Mouse (Mus musculus) 416B (cell line): ENCODE measurements at regions not wholly inside any gene's neighbourhood (a gene's known extent, or its start where the extent isn't known, plus 50 kb on each side); places are given as distances from the start of the nearest gene placed in this dataset.

Experiments used
- DNase-seq: peaks from one replicate; pipeline ENCODE4 v3.0.0; 2011; ENCODE audit warnings: low read depth

DNA sequence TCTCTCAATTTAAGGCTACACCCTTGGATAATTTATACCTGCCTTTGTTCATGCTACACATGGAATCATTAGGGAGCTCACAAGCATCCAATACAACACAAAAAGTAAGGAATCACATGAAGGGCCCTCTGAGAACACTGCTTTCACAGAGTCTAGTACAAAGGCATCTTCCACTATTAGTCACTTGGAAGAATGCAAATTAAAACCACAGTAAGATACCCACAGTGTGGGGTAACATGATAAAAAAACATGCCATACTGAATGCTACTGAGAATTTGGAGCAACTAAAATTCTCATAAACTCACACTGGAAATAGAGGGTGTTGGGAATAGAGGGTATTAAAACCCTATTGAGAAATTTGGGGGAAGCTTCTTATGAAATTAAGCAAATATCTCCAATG, 197.6 kb upstream of the Tent5a start:
- no peak for DNase-seq

DNA sequence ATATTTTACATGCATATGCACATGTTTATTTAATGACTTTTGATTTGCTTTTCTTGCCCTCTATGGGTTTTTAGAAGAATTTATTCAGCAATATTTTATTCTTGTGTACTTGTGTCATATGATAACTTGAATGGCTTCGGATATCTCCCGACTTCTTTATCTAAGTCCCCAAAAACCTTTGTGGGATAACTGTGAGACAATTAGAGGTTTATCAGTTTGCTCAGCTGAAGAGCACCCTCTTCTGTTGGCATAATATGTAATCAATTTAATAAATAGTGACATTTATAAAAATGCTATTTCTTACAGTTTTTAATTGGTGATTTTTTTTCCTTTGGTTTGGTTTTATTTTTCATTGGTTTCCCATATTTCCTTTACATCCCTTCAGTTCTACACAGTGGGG, 194.2 kb upstream of the Tent5a start:
- peak; percentile 53 for DNase-seq

DNA sequence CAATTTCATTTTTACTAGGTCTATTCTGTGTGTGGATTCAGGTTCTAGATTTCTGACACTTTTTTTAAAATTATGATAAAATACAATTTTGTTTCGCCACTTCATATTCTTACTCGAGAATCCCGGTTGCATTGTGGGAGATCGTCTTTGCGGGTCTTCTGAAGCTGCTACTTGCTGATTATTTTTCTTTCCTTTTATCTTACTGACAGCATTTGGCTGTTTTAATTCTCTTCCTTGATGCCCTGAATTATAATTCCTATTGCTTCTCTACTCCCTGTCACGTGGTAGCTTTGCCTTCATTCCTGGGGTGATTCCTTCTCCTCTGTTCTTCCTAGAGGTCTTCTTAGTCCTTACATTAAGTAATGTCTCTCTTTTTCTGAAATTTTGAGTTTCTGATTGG, 193.8 kb upstream of the Tent5a start:
- DNase-seq, result no peak

DNA sequence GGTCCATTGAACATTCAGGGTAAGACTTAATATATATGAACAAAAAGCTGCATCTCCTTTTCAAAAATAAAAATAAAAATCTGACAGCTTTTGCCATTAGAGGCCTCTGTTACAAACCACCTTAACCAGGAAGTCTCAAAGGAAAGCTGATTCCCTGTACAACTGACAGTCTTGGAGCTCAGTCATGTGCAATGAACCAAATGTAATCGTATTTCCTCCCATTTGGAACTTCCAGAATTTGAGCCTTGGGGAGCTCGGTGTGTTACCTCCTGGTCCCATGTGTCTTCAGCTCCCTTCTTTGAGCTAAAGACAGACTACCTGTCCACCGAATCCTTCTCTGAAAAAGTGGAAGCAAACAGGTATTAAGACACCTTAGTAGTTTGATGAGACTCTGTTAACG, 171.9 kb upstream of the Tent5a start:
- no peak for DNase-seq

DNA sequence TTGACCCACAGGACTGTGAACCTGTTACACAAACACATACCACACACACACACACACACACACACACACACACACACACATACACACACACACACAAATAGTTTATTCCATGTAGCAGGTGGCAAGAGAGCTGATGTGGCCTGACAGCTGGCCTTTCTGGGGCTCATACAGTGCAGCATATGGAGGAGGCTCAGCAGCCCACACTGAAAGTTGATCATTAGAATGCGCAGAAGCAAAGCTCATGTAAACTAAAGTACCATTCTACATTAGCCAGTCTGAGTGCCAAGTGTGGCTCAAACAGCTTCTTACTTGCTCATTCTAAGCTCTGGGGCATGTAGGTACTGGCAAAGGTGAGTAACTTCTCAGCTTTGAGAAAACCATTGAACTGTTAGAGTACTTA, 170.2 kb upstream of the Tent5a start:
- DNase-seq, result no peak

DNA sequence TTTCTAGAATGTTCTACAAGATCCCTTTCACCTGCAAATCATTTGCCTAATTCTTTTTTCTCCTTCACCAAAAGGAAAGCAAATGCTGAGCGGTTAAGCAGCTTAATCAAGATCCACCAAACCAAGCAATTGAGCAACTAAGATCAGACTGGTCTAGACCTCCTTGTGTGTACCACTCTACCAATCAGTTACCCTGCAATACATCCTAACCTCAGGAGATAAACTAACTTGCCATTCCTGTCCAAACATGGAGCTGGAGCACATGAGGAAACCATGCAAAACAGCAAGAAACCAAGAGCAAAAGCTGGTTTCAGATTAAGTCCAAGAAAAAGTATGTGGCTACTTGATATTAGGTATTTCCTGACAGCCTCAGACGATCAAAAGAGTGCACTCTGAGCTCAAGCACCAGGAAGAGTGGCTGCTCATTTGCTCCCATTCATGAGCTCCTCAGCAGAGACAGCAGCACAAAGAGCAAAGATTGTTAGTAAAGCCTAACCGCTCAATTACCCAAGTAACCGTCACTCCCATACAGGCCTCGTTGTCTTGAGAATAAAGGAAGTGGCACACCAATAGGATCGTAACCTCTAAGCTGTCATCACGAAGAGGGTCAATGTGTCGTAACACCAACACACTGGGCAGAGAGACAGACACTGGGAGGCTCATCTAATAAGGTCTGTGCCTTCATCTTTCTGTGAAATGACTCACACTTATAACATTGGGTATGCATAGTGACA, 169.5 kb upstream of the Tent5a start:
- DNase-seq, result peak; percentile 86

DNA sequence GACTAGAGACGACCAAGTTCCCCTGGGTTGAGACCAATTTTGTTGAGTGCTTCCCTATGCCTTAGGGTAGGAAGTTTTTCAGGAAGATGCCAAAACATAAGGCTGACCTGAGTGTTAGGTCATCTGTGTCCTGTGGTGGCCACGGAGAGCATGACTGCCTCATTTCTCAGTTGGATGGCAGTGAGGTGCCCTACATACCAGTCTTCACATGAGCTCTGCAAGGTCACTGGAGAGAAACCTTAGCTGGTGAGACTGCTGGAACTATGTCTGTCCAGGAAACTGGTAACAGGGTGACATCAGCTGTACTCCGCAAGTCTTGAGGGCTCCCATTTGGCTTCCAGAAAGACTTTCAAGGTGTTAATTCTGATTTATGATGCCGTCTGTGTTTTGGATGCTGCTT, 167.9 kb upstream of the Tent5a start:
- DNase-seq, result no peak

DNA sequence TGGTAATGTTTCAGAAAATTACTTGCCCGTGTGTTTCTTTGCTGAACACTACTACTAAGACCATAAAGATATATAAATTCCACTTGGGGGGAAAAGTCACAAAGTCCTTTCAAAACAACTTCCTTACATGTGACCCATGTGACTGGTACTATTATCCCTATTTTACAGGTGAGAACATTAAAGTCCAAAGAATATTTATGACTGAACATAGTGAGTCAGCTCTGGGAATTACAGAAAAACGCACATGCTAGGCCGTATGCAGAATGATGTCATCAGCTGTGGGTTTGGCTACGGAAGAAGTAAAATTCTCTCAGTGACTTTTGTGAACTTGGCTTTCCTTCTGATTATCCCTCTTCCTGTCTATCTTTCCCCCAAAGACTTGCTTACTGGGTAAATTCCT, 166.6 kb upstream of the Tent5a start:
- no peak for DNase-seq

DNA sequence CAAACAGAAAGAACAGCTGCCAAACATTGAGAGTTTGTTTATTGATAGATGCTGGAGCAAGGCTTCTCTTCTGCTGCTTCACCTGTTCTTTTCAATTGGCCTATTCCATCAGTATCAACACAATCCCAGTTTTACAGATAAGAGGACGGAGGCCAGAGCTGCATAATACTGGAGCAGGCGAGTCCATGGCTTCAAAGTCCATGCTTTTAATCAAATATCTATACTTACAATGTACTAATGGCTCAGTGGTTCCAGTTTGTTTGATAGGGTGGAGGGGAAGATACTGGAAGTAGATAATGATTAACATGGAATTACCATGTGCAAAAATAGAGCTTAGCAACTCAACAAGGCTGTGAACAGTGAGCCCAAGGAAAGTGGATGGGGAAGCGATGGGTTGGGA, 163.2 kb upstream of the Tent5a start:
- DNase-seq, result no peak

DNA sequence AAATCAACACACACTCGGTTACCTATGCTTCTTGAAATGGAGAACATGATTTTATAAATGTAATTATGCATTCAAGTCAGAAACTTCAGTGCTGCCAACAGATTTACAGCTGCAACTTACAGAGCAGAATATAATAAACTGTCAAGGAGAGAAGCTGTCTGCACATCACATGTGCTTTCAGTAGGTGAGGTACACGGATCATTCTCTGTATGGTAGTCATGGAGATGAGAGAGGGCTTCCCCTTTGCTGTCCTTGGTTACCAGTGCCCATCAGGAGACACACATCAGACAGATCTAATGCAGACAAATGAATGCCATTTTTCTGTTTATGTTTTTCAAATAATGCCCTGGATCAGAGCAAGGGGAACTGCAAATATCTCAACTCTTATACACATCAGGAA, 160.8 kb upstream of the Tent5a start:
- no peak for DNase-seq

DNA sequence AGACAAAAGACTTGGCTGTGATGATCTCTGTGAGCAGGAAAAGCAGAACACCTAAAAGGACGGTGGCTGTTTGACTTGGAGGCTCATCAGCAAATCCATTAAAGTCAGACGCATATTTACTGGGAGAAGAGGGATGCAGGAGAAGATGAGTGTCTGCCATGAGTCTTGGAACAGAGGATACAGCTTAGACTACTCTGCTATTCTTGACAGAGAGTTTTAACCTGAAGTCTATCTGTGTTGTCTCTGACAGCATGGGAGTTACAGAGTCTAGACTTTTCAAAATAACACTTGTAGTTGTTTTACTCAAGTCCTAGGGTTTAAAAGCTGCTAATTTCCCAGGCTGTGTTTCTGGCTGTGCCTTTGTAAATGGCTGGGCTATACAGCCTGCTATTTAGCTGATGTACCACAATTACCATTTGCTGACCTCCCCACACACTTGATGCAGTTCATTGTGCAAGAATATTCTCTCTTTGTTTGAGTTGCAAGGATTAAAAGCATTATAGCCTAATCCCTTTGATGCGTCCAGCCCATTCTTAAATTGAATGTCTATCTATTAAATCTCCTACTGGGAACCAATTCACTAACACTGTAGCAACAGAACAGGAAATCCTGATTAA, 160.0 kb upstream of the Tent5a start:
- no peak for DNase-seq

DNA sequence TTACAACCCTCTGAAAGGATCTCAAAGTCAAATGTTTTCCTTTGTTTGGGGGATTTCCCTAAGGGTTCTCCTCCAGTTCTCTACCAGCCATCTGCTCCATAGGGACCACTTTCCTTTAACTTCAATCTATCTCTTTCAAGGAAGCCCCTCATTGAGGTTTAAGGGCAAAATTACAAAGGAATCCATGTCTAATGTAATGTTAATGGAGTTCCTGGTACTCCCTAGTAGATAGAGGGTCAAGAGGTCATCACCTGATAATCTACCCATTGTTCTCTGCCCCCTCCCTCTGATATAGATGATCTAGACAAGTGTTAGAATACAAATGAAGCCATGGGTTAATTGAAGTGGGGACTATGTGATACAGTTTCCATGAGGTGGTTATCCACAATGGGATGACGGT, 158.6 kb upstream of the Tent5a start:
- no peak for DNase-seq

DNA sequence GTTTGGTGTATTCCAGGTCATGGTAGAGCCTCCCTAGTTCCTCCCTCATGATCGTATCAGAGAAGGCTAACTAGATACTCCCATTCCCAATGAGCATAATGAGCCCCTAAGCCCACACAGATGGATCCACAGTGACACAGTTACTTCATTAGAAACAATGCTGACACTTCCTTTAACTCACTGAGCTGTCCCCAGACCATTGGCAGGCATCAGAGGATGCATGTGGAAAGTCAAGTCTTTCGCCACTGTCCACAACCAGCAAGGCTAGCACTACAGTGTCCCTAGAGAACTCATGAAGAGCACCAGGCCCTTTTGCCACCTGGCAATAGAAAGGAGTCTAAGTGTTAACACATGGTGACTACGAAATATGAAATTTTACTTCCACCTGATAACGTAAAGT, 156.1 kb upstream of the Tent5a start:
- peak; percentile 30 for DNase-seq

DNA sequence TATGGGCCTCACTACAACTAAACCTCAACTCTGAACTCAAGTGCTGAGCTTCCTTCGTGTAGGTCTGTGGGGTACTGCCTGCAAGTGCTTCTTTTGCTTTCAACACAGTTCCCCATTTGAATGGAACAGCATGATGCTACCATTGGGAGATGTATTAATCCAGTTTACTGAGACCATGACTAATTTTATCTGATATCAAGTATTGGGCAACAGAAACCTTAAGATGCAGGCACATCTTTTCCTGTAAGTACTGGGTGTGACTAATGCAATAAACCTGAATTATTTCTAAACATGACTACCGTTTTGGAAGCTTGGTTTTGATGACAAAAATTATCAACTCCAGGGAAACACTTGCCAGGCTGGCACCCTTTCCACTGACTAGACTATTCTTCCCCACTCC, 153.4 kb upstream of the Tent5a start:
- peak; percentile 66 for DNase-seq

DNA sequence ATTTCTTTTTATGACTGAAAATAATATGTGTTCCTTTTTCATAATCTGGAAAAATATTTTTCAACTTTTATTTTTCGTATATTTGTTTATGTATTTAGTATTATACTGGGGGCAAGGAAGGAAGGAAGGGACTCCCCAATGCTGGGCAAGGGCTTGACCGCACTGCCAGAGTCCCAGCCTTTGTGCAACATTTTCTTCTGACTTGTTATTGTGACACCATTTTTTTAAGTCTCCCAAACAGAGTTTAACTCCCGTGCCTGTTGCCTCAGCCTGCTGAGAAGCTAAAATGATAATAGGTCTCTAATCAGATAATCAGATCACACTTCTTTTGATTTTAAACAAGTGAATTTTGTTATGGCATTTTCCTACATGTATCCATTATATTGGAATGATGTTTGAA, 148.1 kb upstream of the Tent5a start:
- no peak for DNase-seq

DNA sequence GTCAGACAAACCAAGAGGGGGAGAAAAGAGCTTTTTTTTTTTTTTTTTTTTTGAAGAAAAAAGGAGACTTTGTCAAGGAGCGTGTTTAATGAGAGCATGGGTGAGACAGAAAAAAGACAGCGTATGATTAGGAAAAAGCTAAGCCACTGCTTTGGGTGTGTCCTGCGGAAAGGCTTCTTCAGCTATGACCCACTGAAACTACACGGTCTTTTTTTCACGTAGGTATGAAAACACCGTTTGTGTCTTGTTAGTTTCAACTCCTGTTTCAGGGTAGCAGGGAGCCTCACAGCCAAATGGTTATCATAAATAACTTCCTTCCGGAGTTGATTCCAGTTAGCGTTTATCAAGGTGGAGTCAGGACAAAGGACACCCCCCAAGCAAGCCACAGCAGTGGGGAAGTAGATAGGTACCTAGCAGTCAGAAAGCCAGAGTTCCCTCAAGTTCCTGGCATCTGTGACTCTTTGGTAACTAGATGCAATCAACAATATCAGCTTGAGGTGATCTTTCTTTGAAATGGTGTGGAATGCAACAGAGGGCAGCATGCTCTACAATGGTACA, 143.2 kb upstream of the Tent5a start:
- no peak for DNase-seq

DNA sequence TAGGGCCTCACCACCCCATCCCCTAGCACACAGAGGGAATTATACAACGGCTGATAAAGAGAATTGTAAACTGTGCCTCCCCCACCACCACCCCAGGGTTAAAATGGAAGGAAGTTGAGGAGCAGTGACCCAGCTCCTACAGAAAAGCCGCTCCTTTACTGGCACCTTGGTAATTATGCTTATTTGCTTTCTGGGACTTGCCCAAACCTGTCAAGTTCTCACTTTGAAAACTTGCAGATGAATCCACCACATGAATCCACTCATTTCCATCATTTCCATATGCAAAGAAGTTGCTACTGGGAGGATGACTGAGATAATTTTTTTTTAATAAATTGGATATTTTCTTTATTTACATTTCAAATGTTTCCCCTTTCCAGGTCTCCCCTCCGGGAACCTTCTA, 142.1 kb upstream of the Tent5a start:
- DNase-seq, result no peak

DNA sequence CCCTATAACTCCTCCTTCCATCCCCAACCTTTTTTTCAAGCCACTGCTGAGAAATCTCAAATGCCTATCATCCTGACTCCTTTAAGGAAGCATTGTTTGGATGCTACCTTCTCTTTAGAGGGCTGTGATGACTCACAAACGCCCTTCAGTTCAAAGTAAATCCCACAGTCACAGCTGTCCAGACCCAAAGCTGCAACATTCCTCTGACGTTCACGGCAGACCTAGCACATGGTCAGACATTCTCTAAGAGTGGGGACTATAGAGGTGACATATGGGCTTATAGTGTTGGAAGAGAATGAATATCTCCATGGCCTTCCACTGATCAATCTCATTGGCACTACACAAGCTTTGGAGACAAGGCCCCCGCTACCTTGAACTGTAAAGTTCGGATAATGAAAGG, 139.5 kb upstream of the Tent5a start:
- DNase-seq, result no peak

DNA sequence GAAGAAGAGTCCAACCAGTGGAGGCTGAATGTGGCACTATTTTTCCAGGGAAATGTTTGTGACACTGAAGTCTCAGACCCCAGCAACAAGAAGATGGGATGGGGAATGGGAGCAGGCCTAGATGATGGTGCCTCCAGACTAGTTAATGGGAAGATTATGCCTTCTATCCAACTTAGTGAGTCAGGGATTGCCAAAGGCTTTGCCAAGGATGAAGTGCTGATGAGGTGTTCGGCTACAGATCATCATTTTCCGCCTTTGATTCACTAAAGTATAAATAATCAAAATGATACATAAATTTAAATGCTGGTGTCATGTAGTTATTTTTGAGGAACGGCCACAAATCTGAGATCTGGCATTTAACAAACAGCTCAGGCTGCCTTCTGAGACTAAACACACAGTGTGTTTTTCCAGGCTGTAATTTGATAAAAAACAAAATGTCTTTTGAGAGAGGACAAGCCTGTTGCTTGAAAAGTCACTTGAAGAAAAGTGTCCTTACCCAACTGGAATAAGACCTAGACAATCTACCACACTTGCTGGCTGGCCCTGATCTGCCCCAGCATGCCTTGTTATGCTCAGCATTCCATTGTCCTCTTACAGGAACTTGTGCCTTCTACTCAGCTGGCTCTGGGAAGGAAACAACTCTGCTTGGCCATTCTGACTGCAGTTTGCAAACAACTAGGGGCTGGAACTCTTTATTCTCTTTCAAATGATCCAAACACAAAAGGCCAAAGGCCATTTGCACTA, 132.1 kb upstream of the Tent5a start:
- no peak for DNase-seq

DNA sequence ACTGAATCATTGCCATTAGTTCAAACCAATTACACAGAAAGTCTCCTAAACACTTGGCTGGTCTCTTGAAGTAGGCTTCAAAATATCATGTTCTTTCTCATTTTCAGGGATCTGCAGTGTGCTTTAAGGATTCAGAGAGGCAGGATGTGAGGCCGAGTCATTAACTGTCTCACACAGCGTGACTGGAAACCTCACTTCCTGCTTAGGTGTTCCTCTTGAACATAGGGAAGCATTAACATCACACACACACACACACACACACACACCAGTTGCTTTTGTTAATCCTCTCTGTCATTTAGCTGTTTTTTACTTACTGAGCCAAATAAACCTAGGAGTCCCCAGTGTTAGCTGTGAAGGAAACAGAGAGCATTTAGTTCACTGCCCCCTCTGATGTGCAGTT, 131.2 kb upstream of the Tent5a start:
- DNase-seq, result peak; percentile 48

DNA sequence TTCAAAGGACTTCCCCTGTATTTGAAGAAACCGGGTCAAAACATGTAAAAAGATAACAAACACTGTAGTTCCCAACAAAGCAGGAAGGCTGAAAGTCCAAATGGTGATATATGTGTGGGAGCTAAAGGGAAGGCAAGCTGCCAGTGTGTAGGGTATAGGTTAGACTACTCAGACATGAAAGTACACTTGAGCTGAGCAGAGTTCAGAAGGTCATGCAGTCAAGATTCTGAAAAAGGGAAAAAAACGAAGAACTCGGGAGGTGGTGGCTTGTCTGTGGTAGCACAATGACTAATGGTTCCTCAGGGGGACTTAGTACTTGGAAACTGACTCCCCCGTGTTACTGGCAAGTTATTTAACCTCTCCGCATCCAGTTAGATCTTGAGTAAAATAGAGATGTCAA, 130.3 kb upstream of the Tent5a start:
- DNase-seq, result peak; percentile 41

DNA sequence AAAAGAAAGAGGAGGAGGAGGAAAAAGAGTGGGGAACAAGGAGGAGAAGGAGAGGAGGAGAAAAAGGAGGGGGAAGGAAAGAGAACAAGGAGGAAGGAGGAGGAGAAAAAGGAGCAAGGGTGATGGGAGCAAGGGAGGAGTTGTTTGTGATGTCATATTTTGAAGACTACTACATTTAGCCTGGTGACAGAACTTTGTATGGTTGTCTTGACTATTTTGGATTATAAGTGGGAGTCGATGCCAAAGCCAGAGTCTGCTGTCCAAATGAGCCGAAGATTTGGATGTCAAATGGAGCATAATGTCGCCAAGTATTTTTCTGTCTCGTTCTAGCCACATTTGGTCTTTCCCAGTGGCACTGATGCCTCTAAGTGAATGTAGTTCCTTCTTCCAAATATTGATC, 128.2 kb upstream of the Tent5a start:
- no peak for DNase-seq

DNA sequence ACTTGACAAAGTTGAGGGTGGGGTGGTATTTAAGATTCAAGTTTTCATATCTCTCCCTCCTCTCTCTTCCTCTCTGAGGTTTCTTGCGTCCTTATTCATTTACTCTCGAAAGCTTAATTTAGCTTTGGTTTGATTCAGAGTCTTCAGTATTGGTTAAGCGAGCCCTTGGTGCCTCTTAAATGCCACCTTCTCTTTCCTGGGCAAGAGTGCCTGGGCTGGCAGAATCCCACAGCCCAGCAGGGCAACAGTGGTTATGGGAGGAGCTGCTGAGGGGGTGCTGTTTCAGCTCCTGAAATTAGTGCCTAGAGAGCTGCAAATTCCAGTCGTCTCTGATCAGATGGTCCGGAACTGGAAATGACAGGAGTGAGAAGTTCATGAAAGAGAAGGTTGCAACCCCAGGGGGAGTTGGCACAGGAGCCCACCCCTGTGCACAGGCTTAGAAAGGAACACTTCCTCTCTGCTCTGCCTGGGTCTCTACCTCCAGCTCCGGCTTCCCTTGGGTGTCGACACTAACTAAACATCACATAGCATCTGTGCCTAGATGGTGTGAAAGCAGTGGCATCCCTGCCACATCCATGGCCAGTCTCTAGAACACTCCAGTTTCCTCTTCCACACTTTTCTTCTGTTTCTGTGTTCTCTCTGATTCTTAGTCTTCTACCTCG, 125.2 kb upstream of the Tent5a start:
- DNase-seq, result peak; percentile 66
